Mouse (Mus musculus) heart, adult 11 months (tissue): ENCODE measurements around the gene Spata17.
"Not testable (repeated sequence)": the region's sequence is repeated elsewhere in the genome, so short reads cannot be mapped to it uniquely, and the experiment has no call there.

ENCODE experiments used
- DNase-seq: peaks from one replicate; pipeline ENCODE4 v3.0.0; 2022

Spata17 gene

GRCm38 (mm10) chr1:187170361-187170760 is 44.9 kb downstream of the Spata17 start:
- DNase-seq = no peak

- DNase-seq = no peak
Observed at GRCm38 (mm10) chr1:187169646-187170045, 45.6 kb downstream of the Spata17 start.

GRCm38 (mm10) chr1:187163571-187163970 is 51.7 kb downstream of the Spata17 start:
- no peak for DNase-seq

GRCm38 (mm10) chr1:187155658-187156057 is 59.6 kb downstream of the Spata17 start:
- no peak for DNase-seq

- DNase-seq = no peak
Observed at GRCm38 (mm10) chr1:187153681-187154080, 61.6 kb downstream of the Spata17 start.

GRCm38 (mm10) chr1:187152571-187152970 is 62.7 kb downstream of the Spata17 start:
- DNase-seq = no peak

GRCm38 (mm10) chr1:187142984-187143383 is 72.3 kb downstream of the Spata17 start:
- DNase-seq = no peak

- no peak for DNase-seq
Observed at GRCm38 (mm10) chr1:187137426-187137825, 77.8 kb downstream of the Spata17 start.

- DNase-seq = no peak
Observed at GRCm38 (mm10) chr1:187135887-187136286, 79.4 kb downstream of the Spata17 start.

GRCm38 (mm10) chr1:187133841-187134240 is 81.4 kb downstream of the Spata17 start:
- no peak for DNase-seq

- DNase-seq = no peak
Observed at GRCm38 (mm10) chr1:187132348-187132747, 82.9 kb downstream of the Spata17 start.

- not testable (repeated sequence) for DNase-seq
Observed at GRCm38 (mm10) chr1:187127548-187127947, 87.7 kb downstream of the Spata17 start.

- no peak for DNase-seq
Observed at GRCm38 (mm10) chr1:187125733-187126132, 89.5 kb downstream of the Spata17 start.

- DNase-seq = no peak
Observed at GRCm38 (mm10) chr1:187124967-187125366, 90.3 kb downstream of the Spata17 start.

- DNase-seq = no peak
Observed at GRCm38 (mm10) chr1:187119300-187119699, 96.0 kb downstream of the Spata17 start.

GRCm38 (mm10) chr1:187118108-187118507 is 97.2 kb downstream of the Spata17 start:
- peak; percentile 89 for DNase-seq

GRCm38 (mm10) chr1:187113716-187114115 is 101.5 kb downstream of the Spata17 start:
- no peak for DNase-seq

GRCm38 (mm10) chr1:187102130-187102529 is 113.1 kb downstream of the Spata17 start:
- peak; percentile 75 for DNase-seq

GRCm38 (mm10) chr1:187101202-187101601 is 114.1 kb downstream of the Spata17 start:
- peak; percentile 48 for DNase-seq

- no peak for DNase-seq
Observed at GRCm38 (mm10) chr1:187100624-187101023, 114.6 kb downstream of the Spata17 start.

- no peak for DNase-seq
Observed at GRCm38 (mm10) chr1:187098285-187098684, 117.0 kb downstream of the Spata17 start.

GRCm38 (mm10) chr1:187092546-187092945 is 122.7 kb downstream of the Spata17 start:
- DNase-seq = no peak

GRCm38 (mm10) chr1:187088660-187089395 is 126.4 kb downstream of the Spata17 start:
- DNase-seq = no peak

- peak; percentile 21 for DNase-seq
Observed at GRCm38 (mm10) chr1:187086027-187086426, 129.2 kb downstream of the Spata17 start.

- DNase-seq = peak; percentile 61
Observed at GRCm38 (mm10) chr1:187077352-187077751, 137.9 kb downstream of the Spata17 start.
